Mouse (Mus musculus) hindbrain, embryonic 10.5 days (tissue): ENCODE measurements around the gene Fam241a. TPM values are rescaled to one million over a fixed set of nuclear protein-coding genes. Genes with fewer than 3 reads are reported as not detected.

Experiments used
- DNase-seq: peaks from one replicate; pipeline ENCODE4 v3.0.0-alpha.2; 2017; ENCODE audit warnings: low spot score
- H3K27ac ChIP-seq: fragments of 300-500 bp; sonication (generic); 2 replicates; pipeline ENCODE4 v1.5.1; 2016; ENCODE audit warnings: mild to moderate bottlenecking, moderate library complexity
- H3K27me3 ChIP-seq: fragments of 300-500 bp; sonication (generic); 2 replicates; pipeline ENCODE4 v1.6.1; 2016; ENCODE audit warnings: mild to moderate bottlenecking; ENCODE audit not compliant: poor library complexity, insufficient read depth, severe bottlenecking
- H3K36me3 ChIP-seq: fragments of 300-500 bp; sonication (generic); 2 replicates; pipeline ENCODE4 v1.6.1; 2016; ENCODE audit warnings: mild to moderate bottlenecking, moderate library complexity
- H3K4me1 ChIP-seq: fragments of 300-500 bp; sonication (generic); replicated peaks from 2 replicates; pipeline ENCODE4 v1.6.1; 2016; ENCODE audit warnings: mild to moderate bottlenecking
- H3K4me3 ChIP-seq: fragments of 300-500 bp; sonication (generic); 2 replicates; pipeline ENCODE4 v1.5.1; 2016; ENCODE audit warnings: mild to moderate bottlenecking, moderate library complexity
- H3K9me3 ChIP-seq: fragments of 300-500 bp; sonication (generic); 2 replicates; pipeline ENCODE4 v1.6.1; 2016; ENCODE audit warnings: mild to moderate bottlenecking, moderate library complexity
- WGBS: fragments of 180-500 bp; shearing (Covaris S2); methylation state at CpG from one replicate; pipeline ENCODE4 v1.1.7; 2016; 5-methylcytosine and 5-hydroxymethylcytosine counted together
- polyA plus RNA-seq: library from polyadenylated mRNA; unstranded; fragments of >200 nt; fragmentation: Nextera tagmentation; extraction: Ambion mirVana; gene quantifications from 2 replicates; pipeline ENCODE4 v1.2.1, GENCODE M21; 2016

Fam241a gene
- polyA plus RNA-seq = 4.6 and 7.1 TPM in 2 replicates

DNA sequence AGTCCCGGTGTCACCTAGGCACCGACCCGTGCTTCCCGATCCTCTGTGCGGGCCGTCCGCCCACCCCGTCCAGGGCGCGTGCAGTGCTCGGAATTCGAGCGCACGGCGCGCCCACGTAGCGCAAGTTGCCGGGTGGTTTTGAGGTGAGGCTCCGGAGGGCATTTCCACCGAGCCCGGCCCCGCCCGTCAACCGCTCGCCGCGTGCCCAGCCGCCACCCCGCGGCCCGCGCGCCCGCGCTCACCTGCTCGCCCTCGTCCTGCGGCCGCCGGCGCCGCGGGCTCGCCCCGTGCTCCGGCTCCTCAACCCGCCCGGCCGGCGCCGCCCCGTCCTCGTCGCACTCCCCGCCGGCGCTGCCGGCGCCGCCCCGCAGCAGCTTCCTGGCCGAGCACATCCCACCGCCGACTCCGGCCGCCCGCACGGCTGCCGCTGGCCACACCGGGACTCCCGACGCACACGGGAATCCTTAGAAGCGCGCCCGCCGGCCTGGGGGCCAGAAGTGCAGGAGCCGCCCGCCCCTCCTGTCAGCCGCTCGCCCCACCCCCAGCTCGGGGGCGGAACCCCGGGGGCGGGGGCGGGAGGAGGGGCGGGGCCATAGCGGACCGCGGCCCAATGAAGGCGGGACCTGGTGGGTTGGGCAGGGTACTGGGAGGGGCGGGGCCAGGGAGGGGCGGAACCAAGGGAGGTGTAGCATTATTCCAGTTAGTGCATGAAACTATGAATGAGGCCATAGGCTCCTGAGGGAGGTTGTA, at the start of gene Fam241a:
TSS of gene Fam241a (minus strand) at position 533 of the 750 bp plus-strand sequence.
- under 1% methylated on average over 94 of the region's 94 CpGs for WGBS
- Histone ChIP-seq H3K4me1 (peaks cover 7% of the 10 kb centered on the region; the same call in 1 of the 2 replicates), H3K4me3 (peak within 1 kb of the TSS; percentile 73), H3K27me3 (peaks cover 20% of the 10 kb centered on the region), H3K36me3 (no peaks in the 10 kb centered on the region), H3K9me3 (no peaks in the 10 kb centered on the region), H3K27ac (peak within 1 kb of the TSS; percentile 83)
- peak; percentile 87 for DNase-seq

DNA sequence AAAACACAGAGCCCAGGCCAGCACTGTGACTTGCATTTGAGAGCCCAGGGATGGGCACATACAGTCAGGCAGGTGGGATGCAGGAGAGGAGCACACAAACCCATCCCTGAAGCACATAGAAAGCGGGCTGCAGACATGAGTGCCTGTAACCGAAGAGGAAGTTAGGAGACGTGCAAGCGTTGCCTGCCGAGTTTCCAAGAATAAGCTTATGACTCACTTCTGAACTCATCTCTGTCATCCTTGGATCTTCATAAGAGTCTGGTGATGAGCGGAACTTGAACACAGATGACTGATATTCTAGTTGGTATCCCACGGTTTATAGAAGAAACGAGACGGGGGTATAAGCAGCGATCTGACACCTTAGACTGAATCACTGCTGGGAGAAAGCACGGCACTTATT, 36.3 kb upstream of the Fam241a start:
- H3K4me1 ChIP-seq = no peaks in the 10 kb centered on the region
- WGBS = 95% methylated on average over 11 of the region's 11 CpGs
- H3K9me3 ChIP-seq = peaks cover 10% of the 10 kb centered on the region; the same call in 1 of the 2 replicates
- H3K27ac ChIP-seq = no peak overlapping the region
- DNase-seq = no peak
- H3K27me3 ChIP-seq = no peaks in the 10 kb centered on the region
- H3K4me3 ChIP-seq = no peak overlapping the region
- H3K36me3 ChIP-seq = no peaks in the 10 kb centered on the region

DNA sequence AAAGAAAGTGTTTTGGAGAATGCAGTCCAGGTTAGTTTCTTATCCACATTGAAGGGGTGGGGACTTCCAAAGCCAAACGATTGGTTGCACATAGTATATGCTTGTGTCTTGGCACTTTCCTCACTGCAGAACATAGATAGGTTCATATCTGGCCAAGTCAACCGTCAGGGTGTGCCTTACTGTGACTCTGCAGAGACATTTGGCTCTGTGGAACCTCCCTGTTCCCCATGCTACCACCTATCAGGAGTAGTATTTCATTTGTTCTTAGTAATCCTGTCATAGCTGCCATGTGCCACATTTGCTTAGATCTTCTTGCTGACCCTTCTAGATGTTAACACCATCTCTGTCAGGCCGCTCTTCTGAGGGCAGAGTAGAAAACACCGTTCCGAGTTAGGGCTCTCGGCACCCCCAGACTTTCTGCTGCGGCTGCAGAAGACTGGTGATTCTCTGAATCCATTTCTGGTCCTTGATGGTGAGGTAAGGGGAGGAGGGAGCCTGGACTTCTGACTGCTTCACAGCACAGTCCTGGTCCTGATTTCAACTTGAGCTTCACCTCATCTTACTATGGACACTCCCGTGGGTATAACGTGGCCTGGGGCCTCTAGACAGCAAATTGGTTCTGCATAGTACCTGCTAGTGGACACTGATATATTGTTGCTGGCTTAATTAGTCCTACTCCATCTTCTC, 34.3 kb upstream of the Fam241a start:
- Histone ChIP-seq H3K27ac (no peak overlapping the region), H3K9me3 (peaks cover 3% of the 10 kb centered on the region; the same call in 1 of the 2 replicates), H3K4me1 (no peaks in the 10 kb centered on the region), H3K4me3 (no peak overlapping the region), H3K36me3 (no peaks in the 10 kb centered on the region), H3K27me3 (no peaks in the 10 kb centered on the region)
- 89% methylated on average over 9 of the region's 9 CpGs for WGBS
- no peak for DNase-seq

DNA sequence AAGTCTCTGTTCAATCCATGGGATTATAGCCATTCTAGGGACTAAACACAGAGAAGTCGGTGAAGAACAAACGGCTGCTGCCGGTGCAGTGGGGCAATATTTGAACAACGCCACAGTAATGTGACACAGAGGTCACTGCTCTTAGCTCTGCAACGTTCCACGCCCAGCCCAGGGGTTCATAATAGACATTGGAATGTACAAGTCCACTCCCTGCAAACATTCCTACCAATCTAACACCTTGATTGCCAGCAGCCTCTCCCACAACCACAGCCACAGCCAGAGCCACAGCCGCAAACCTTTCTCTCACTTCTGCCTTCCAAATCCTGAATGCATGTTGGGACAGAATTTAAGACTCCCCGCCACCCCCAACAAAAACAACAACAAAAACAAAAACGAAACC, 33.8 kb upstream of the Fam241a start:
- H3K9me3 ChIP-seq = no peaks in the 10 kb centered on the region
- no peaks in the 10 kb centered on the region for H3K27me3 ChIP-seq
- H3K36me3 ChIP-seq = no peaks in the 10 kb centered on the region
- H3K4me1 ChIP-seq = no peaks in the 10 kb centered on the region
- H3K27ac ChIP-seq = no peak overlapping the region
- no peak overlapping the region for H3K4me3 ChIP-seq
- no peak for DNase-seq
- 73% methylated on average over 9 of the region's 9 CpGs for WGBS

DNA sequence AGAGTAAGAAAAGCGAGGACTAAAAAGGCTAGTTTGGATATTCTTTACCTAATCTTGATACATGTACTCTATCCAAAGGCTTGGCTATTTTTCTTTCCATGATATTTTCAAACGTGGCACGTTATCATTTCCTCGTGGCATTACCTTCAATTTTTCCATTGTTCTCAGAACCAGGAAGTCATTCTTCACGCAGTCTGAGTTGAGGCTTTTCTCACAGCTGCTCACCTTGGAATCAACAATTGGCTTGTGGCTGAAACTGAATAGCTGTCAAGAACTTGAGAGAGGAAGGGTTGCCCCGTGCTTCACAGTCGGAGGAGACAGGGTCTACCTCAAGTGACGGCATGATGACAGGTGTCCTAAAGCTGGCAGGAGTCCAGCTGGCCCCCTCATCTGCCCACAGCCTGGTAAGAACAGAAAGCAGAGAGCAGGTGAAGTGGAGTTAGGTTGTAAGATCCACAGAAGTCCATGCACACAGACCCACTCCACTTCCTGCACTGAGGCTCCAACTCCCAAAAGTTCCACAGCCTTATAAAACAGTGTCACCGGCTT, 30.6 kb upstream of the Fam241a start:
- H3K9me3 ChIP-seq = no peaks in the 10 kb centered on the region
- WGBS = 78% methylated on average over 9 of the region's 9 CpGs
- no peak for DNase-seq
- no peaks in the 10 kb centered on the region for H3K36me3 ChIP-seq
- H3K27me3 ChIP-seq = no peaks in the 10 kb centered on the region
- no peak overlapping the region for H3K4me3 ChIP-seq
- H3K4me1 ChIP-seq = no peaks in the 10 kb centered on the region
- no peak overlapping the region for H3K27ac ChIP-seq

DNA sequence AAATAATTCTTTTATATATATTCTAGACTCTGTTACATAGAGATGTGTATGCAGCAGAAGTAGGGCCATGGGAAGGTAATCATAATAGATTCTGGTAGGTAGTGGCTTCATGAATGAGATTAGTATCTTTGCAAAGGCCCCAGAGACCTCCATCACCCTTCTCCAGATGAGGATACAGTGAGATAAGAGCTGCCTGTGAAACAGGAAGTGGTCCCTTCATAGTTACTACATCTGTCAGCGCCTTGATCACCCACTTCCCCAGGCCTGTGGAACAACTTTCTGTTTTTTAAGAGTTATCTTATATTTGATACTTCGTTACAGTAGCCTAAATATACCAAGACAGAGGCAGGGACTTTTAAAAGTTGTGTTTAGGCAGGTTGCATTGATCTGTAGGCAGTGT, 28.3 kb upstream of the Fam241a start:
- Histone ChIP-seq H3K9me3 (no peaks in the 10 kb centered on the region), H3K27me3 (no peaks in the 10 kb centered on the region), H3K4me3 (no peak overlapping the region), H3K27ac (no peak overlapping the region), H3K4me1 (no peaks in the 10 kb centered on the region), H3K36me3 (no peaks in the 10 kb centered on the region)
- 85% methylated on average over 2 of the region's 2 CpGs for WGBS
- DNase-seq = no peak

DNA sequence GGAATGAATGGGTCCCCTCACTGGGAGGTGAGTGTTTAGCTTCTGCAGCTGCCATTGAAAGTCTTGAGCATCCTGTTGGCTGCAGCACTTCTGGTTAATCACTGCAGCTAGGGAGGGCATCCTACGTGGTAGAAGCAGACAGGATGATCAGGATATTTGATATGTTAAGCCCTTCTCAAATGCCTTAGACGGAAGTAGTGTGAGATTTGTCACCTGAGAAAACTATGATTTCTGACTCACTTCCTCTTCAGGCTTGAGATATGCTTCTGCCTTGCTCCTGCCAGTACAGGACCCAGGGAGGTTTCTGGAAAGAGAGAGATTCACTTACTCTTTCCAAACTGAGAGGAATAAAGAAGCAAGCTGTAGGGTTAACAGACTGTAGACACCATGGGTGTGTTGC, 27.1 kb upstream of the Fam241a start:
- Histone ChIP-seq H3K4me3 (no peak overlapping the region), H3K4me1 (no peaks in the 10 kb centered on the region), H3K9me3 (no peaks in the 10 kb centered on the region), H3K27me3 (no peaks in the 10 kb centered on the region), H3K36me3 (no peaks in the 10 kb centered on the region), H3K27ac (no peak overlapping the region)
- DNase-seq = no peak
- 69% methylated on average over 2 of the region's 2 CpGs for WGBS

DNA sequence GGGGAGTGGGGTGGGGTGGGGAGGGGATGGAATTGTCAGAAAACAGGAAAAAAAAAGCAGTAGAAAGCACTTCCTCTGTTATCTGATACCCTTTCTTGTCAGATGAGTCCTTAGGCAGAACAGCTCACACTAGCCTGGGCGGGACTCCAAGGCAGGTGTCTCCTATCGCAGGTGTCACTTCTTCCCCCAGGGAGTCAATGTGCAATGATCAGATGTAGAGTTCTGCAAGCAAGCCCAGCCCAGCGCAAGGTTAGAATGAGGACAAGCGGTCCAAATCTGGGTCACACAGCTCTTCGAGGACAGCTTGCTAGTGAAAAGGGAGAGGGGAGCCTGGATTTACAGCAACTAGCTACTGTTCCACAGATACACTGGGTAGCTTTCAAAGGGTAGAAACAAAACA, 26.0 kb upstream of the Fam241a start:
- Histone ChIP-seq H3K27me3 (no peaks in the 10 kb centered on the region), H3K9me3 (no peaks in the 10 kb centered on the region), H3K36me3 (no peaks in the 10 kb centered on the region), H3K4me3 (no peak overlapping the region), H3K27ac (no peak overlapping the region), H3K4me1 (no peaks in the 10 kb centered on the region)
- WGBS = 79% methylated on average over 5 of the region's 5 CpGs
- DNase-seq = no peak

DNA sequence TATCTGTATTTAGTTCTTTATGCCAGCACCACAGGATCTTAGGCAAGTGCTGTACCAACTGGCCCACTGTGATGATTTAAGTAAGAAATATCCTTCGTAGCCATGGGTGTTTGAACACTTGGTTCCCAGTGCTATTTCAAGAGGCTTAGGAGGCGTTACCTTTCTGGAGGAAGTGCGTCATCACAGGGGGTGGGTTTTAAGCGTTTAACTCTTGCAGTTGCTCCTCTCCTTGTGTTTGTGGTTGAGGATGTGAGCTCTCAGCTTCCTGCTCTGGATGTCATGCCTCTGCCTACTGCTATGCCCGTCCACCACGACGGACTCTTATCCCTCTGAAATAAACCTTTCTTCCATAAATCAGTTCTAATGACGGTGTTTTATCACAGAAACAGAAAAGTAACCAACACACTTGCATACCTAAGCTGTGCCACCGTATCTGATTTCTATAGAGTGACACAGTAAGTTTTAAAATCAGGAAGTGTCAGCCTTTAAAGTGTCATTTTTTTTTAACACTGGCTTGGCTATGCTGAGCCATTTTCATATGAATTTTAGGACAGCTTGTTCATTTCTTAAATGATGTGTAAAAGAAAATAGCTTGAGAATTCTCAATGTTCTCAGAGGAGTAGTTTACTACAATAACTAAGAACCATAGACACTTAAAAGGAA, 22.0 kb upstream of the Fam241a start:
- 89% methylated on average over 9 of the region's 9 CpGs for WGBS
- Histone ChIP-seq H3K4me3 (no peak overlapping the region), H3K9me3 (no peaks in the 10 kb centered on the region)

DNA sequence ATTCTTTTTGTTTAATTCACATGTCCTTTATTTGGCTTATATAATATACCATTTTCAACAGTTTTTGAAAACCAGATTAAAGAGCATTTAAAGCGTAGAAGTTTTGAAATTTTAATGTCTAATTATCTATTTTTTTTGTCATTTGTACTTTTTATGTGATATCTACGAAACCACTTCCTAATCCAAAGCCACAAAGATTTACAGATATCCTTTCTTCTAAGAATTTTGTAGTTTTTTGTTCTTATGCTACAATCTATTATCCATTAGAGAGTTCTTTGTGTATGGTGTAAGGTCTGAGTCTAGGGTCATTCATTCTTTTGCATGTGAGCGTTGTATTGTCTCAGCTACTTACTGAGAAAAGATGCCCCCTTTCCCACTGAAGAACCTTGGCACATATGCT, 21.4 kb upstream of the Fam241a start:
- Histone ChIP-seq H3K27ac (no peak overlapping the region), H3K4me3 (no peak overlapping the region), H3K27me3 (no peaks in the 10 kb centered on the region), H3K9me3 (no peaks in the 10 kb centered on the region), H3K36me3 (no peaks in the 10 kb centered on the region), H3K4me1 (no peaks in the 10 kb centered on the region)
- 93% methylated on average over 3 of the region's 3 CpGs for WGBS
- no peak for DNase-seq

More for the DNA sequence above, 22.0 kb upstream of the Fam241a start:
- H3K27me3 ChIP-seq = no peaks in the 10 kb centered on the region
- no peaks in the 10 kb centered on the region for H3K4me1 ChIP-seq
- no peak for DNase-seq
- no peak overlapping the region for H3K27ac ChIP-seq
- H3K36me3 ChIP-seq = no peaks in the 10 kb centered on the region

DNA sequence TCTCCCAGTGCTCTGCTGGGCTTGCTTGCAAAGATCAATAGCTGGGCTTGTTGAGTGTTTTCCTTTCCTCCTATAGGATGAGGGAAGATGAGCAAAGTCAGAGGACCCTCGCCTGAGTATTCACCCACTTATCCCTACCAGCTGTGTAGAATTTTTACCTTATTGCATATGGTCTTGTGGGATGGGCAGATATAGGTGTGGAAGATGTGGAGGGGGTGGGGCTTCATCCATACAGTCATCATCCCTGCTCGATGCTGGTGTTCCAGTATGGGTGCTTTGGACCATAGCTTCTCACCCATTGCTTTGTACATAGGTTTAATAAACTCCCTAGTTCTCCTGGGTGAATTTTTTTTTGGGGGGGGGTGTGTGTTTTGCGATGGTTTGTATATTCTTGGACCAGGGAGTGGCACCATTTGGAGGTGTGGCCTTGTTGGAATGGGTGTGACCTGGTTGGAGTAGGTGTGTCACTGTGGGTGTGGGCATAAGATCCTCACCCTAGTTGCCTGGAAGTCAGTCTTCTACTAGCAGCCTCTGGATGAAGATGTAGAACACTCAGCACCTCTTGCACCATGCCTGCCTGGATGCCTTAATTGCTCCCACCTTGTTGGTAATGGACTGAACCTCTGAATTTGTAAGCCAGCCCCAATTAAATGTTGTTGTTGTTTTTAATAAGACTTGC, 19.7 kb upstream of the Fam241a start:
- Histone ChIP-seq H3K27me3 (no peaks in the 10 kb centered on the region), H3K4me3 (no peak overlapping the region), H3K9me3 (no peaks in the 10 kb centered on the region), H3K36me3 (no peaks in the 10 kb centered on the region), H3K4me1 (no peaks in the 10 kb centered on the region), H3K27ac (no peak overlapping the region)
- WGBS = 84% methylated on average over 3 of the region's 3 CpGs
- DNase-seq = no peak

DNA sequence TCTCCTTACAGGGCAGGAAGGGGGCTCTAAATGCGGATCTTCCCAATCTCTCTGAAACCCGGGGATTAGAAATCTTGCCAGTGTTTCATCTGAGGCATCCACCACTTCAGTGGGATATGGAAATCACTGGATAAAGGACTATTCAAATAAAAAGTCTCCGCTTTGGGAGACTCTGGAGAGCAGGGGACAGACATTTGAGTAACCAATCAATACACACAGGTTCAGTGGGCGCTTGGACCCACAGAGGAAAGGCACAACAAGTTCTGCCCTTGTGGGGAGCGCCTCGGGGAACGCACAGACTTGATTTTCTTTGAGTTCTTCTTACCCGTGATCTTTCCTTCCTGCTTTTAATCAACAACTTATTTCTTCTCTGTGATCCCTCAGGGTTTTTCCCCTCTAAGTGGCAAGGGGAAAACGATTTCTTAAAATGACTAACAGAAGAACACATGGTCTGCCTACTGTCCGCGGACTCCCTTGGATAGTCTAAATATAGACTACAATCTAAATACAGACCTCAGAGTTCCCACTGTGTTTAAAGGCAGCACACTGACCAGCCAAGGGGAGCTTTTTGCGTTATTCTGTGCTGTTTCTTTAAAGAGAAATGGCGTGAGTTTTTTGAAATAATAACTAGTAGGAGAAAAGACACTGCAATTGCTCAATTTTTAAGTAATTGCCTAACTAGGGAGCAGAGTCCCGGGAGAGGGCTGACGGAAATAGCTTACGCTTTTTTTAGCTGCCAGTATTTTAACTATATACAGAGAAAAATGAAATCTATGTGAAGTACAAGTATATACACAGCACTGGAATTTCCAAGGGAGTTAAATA, 18.0 kb upstream of the Fam241a start:
- no peak overlapping the region for H3K4me3 ChIP-seq
- no peak for DNase-seq
- no peak overlapping the region for H3K27ac ChIP-seq
- H3K27me3 ChIP-seq = no peaks in the 10 kb centered on the region
- 65% methylated on average over 16 of the region's 16 CpGs for WGBS
- H3K36me3 ChIP-seq = no peaks in the 10 kb centered on the region
- no peaks in the 10 kb centered on the region for H3K4me1 ChIP-seq
- H3K9me3 ChIP-seq = no peaks in the 10 kb centered on the region
